Mouse (Mus musculus): Measurements from ENCODE around the gene Flywch2. TPM values are rescaled to one million over a fixed set of nuclear protein-coding genes. Genes with fewer than 3 reads are reported as not detected.

Flywch2 gene
- polyA plus RNA-seq (2011; ENCODE audit: insufficient read depth, insufficient read length, low read depth, missing spikeins), result 10.7 and 13.1 TPM in 2 replicates

GRCm38 (mm10) chr17:23785561-23786471 lies at the start of gene Flywch2:
Gene Flywch2, minus strand, starts transcription at chr17:23786081.
- no peaks in the 10 kb centered on the region for H3K9me3 ChIP-seq (replicated peaks; ENCODE audit: control insufficient read depth, insufficient read depth, low read length, poor library complexity, severe bottlenecking)
- TF ChIP-seq POLR2A (IDR thresholded peaks at IDR 0.05; ENCODE audit: insufficient read depth, low read length), result peak; percentile 42
- TF ChIP-seq EP300 (IDR thresholded peaks at IDR 0.05; ENCODE audit: insufficient read depth, low read depth, low read length), result no peak
- H3K9ac ChIP-seq (ENCODE audit: low read depth, poor library complexity, severe bottlenecking), result peak within 1 kb of the TSS; percentile 89
- H3K36me3 ChIP-seq (ENCODE audit: control insufficient read depth, insufficient read depth, low read length, poor library complexity, severe bottlenecking), result no peaks in the 10 kb centered on the region
- H3K4me3 ChIP-seq (ENCODE audit: low read depth, low read length), result peak within 1 kb of the TSS; percentile 93
- H3K27me3 ChIP-seq (ENCODE audit: control insufficient read depth, insufficient read depth, low read length, poor library complexity, severe bottlenecking), result no peaks in the 10 kb centered on the region
- no peaks in the 10 kb centered on the region for H3K4me1 ChIP-seq (ENCODE audit: control insufficient read depth, insufficient read depth, low read length)
- peak within 1 kb of the TSS; percentile 82 for H3K27ac ChIP-seq (ENCODE audit: insufficient read depth, low read length)

DNA sequence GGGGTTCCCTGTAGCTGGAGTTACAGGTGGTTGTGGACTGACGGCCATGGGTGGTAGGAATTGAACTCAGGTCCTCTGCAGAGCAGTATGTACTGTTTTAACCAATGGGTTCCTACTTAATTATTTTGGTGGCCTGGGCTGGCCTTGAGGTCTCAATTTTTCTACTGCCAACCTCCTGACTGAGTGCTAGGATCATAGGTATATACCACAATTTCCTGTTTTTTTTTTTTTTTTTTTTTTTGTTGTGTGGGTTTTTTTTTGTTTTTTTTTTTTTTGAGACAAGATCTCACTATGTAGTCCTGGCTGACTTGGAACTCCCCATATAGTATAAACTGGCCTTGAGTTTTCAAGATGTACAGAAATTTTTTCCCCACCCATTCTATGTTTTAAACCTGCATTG lies 45.3 kb upstream of the Flywch2 start:
- Histone ChIP-seq H3K4me3 (ENCODE audit: low read depth, low read length) (no peak overlapping the region), H3K4me1 (ENCODE audit: control insufficient read depth, insufficient read depth, low read length) (no peaks in the 10 kb centered on the region), H3K27ac (ENCODE audit: insufficient read depth, low read length) (no peak overlapping the region), H3K9ac (ENCODE audit: low read depth, poor library complexity, severe bottlenecking) (no peak overlapping the region), H3K9me3 (replicated peaks; ENCODE audit: control insufficient read depth, insufficient read depth, low read length, poor library complexity, severe bottlenecking) (no peaks in the 10 kb centered on the region), H3K27me3 (ENCODE audit: control insufficient read depth, insufficient read depth, low read length, poor library complexity, severe bottlenecking) (no peaks in the 10 kb centered on the region), H3K36me3 (ENCODE audit: control insufficient read depth, insufficient read depth, low read length, poor library complexity, severe bottlenecking) (peaks cover 13% of the 10 kb centered on the region)
- TF ChIP-seq POLR2A (IDR thresholded peaks at IDR 0.05; ENCODE audit: insufficient read depth, low read length) (no peak), EP300 (IDR thresholded peaks at IDR 0.05; ENCODE audit: insufficient read depth, low read depth, low read length) (no peak), CTCF (IDR thresholded peaks at IDR 0.05; ENCODE audit: low read depth, low read length) (no peak)

GRCm38 (mm10) chr17:23829064-23829619 lies 43.3 kb upstream of the Flywch2 start, which contains the start of gene Elob:
Gene Elob, minus strand, starts transcription at chr17:23829136.
- Histone ChIP-seq H3K9ac (ENCODE audit: low read depth, poor library complexity, severe bottlenecking) (peak within 1 kb of the TSS; percentile 94), H3K9me3 (replicated peaks; ENCODE audit: control insufficient read depth, insufficient read depth, low read length, poor library complexity, severe bottlenecking) (no peaks in the 10 kb centered on the region), H3K27me3 (ENCODE audit: control insufficient read depth, insufficient read depth, low read length, poor library complexity, severe bottlenecking) (no peaks in the 10 kb centered on the region), H3K4me3 (ENCODE audit: low read depth, low read length) (peak within 1 kb of the TSS; percentile 98), H3K36me3 (ENCODE audit: control insufficient read depth, insufficient read depth, low read length, poor library complexity, severe bottlenecking) (peaks cover 32% of the 10 kb centered on the region), H3K27ac (ENCODE audit: insufficient read depth, low read length) (peak within 1 kb of the TSS; percentile 94), H3K4me1 (ENCODE audit: control insufficient read depth, insufficient read depth, low read length) (no peaks in the 10 kb centered on the region)
- TF ChIP-seq CTCF (IDR thresholded peaks at IDR 0.05; ENCODE audit: low read depth, low read length) (peak; percentile 33), EP300 (IDR thresholded peaks at IDR 0.05; ENCODE audit: insufficient read depth, low read depth, low read length) (no peak), POLR2A (IDR thresholded peaks at IDR 0.05; ENCODE audit: insufficient read depth, low read length) (no peak)

DNA sequence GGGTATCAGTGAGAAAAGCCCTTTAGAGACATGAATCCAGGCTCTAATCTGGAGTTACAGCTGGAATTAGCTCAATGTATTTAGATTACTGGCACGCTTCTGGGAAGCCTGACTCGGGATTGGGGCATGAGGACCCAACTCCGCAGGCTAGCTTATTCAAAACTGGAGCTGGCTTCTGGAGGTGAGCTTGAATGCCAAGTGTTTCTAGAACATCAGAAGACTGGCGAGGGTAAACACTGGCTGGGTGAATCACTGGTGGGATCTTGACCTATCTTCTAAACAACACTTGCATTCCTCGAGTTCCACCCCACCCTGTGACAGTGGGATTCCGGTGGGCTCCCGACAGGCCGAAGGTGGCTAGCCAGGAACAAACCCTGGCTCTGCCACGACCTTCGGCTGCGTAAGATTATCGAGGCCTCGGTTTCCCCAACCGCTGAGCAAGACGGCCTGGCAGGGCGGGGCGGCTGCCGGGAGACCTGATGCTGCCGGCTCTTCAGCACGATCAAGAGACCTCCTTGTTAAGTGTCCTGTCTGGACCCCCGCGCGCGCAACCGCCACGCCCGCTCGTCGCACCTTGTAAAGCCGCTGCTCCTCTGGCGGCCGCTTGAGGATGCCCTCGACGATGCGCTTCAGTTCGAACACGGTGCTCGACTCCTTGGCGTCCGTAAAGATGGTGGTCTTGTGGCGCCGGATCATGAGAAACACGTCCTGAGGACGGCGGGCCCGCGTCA lies 42.6 kb upstream of the Flywch2 start:
- Histone ChIP-seq H3K4me1 (ENCODE audit: control insufficient read depth, insufficient read depth, low read length) (no peaks in the 10 kb centered on the region), H3K27me3 (ENCODE audit: control insufficient read depth, insufficient read depth, low read length, poor library complexity, severe bottlenecking) (no peaks in the 10 kb centered on the region), H3K9me3 (replicated peaks; ENCODE audit: control insufficient read depth, insufficient read depth, low read length, poor library complexity, severe bottlenecking) (no peaks in the 10 kb centered on the region), H3K9ac (ENCODE audit: low read depth, poor library complexity, severe bottlenecking) (peak overlapping the region; percentile 94), H3K4me3 (ENCODE audit: low read depth, low read length) (peak overlapping the region; percentile 98), H3K27ac (ENCODE audit: insufficient read depth, low read length) (peak overlapping the region; percentile 70), H3K36me3 (ENCODE audit: control insufficient read depth, insufficient read depth, low read length, poor library complexity, severe bottlenecking) (peaks cover 39% of the 10 kb centered on the region)
- TF ChIP-seq POLR2A (IDR thresholded peaks at IDR 0.05; ENCODE audit: insufficient read depth, low read length) (no peak), EP300 (IDR thresholded peaks at IDR 0.05; ENCODE audit: insufficient read depth, low read depth, low read length) (no peak)

DNA sequence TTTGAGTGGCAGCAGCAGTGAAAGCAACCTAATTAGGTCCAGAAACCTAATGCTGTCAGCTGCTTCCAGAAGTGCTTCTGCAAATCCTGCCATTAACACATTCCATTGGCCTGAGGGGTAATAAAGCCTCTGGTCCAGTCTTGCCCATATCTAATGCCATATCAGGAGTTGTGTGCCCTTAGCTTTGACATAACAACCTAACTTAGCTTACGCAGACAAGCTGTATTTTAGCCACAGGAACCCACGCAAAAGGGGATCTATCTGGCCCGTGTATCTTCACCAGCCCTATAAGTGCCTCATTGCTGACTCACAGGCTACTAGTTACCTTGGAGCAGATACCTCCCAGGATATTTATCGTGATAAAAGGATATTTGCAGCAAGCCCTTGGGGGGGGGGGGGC lies 39.7 kb upstream of the Flywch2 start:
- Histone ChIP-seq H3K4me3 (ENCODE audit: low read depth, low read length) (no peak overlapping the region), H3K9me3 (replicated peaks; ENCODE audit: control insufficient read depth, insufficient read depth, low read length, poor library complexity, severe bottlenecking) (no peaks in the 10 kb centered on the region), H3K9ac (ENCODE audit: low read depth, poor library complexity, severe bottlenecking) (no peak overlapping the region), H3K36me3 (ENCODE audit: control insufficient read depth, insufficient read depth, low read length, poor library complexity, severe bottlenecking) (peaks cover 65% of the 10 kb centered on the region), H3K4me1 (ENCODE audit: control insufficient read depth, insufficient read depth, low read length) (peaks cover 5% of the 10 kb centered on the region), H3K27ac (ENCODE audit: insufficient read depth, low read length) (peak overlapping the region; percentile 74), H3K27me3 (ENCODE audit: control insufficient read depth, insufficient read depth, low read length, poor library complexity, severe bottlenecking) (no peaks in the 10 kb centered on the region)
- TF ChIP-seq EP300 (IDR thresholded peaks at IDR 0.05; ENCODE audit: insufficient read depth, low read depth, low read length) (no peak), CTCF (IDR thresholded peaks at IDR 0.05; ENCODE audit: low read depth, low read length) (no peak), POLR2A (IDR thresholded peaks at IDR 0.05; ENCODE audit: insufficient read depth, low read length) (no peak)
